Mouse (Mus musculus): ENCODE measurements around the gene Gm3476.
"Not testable (repeated sequence)": the region's sequence is repeated elsewhere in the genome, so short reads cannot be mapped to it uniquely, and the experiment has no call there.

The Gm3476 gene

GRCm38 (mm10) chr14:6125707-6126106 is at the start of gene Gm3476:
Gene Gm3476 (minus strand): TSS chr14:6125807.
- DNase-seq (ENCODE audit: low read depth, low spot score), result not testable (repeated sequence)

GRCm38 (mm10) chr14:6163538-6163937 is 37.9 kb upstream of the Gm3476 start:
- DNase-seq (ENCODE audit: low read depth, low spot score), result not testable (repeated sequence)

- DNase-seq (ENCODE audit: low read depth, low spot score), result not testable (repeated sequence)
Observed at GRCm38 (mm10) chr14:6161085-6161484, 35.5 kb upstream of the Gm3476 start.

GRCm38 (mm10) chr14:6108272-6108925 is 17.2 kb downstream of the Gm3476 start, which contains the start of gene Gm3468:
Gene Gm3468 (minus strand): TSS chr14:6108665.
- DNase-seq (ENCODE audit: low read depth, low spot score), result peak; percentile 0

GRCm38 (mm10) chr14:6107500-6107899 is 18.1 kb downstream of the Gm3476 start:
- DNase-seq (ENCODE audit: low read depth, low spot score), result not testable (repeated sequence)

- DNase-seq (ENCODE audit: low read depth, low spot score), result not testable (repeated sequence)
Observed at GRCm38 (mm10) chr14:6093842-6094241, 31.8 kb downstream of the Gm3476 start, which contains the start of gene Gm8206. Gene Gm8206 (minus strand): TSS chr14:6093942.

GRCm38 (mm10) chr14:6058167-6058566 is 67.4 kb downstream of the Gm3476 start, which contains the start of gene Gm6337:
Gene Gm6337 (minus strand): TSS chr14:6058267.
- DNase-seq (ENCODE audit: low read depth, low spot score), result not testable (repeated sequence)
